Mouse (Mus musculus): ENCODE measurements at regions not wholly inside any gene's neighbourhood (a gene's known extent, or its start where the extent isn't known, plus 50 kb on each side); places are given as distances from the start of the nearest gene placed in this dataset.

- TF ChIP-seq GATA1 (IDR thresholded peaks at IDR 0.05; ENCODE audit: borderline replicate concordance, low read length) (no peak), FLI1 (IDR thresholded peaks at IDR 0.05; ENCODE audit: low read length) (no peak)
Observed at GRCm38 (mm10) chr6:31098106-31098505, 139.2 kb upstream of the Klf14 start.

All from megakaryocyte, embryonic 14.5 days (primary cell).